Mouse (Mus musculus) kidney, embryonic 15.5 days (tissue): ENCODE data around the gene B2m. TPM values are rescaled to one million over a fixed set of nuclear protein-coding genes. Genes with fewer than 3 reads are reported as not detected.
"Not testable (repeated sequence)": the region's sequence is repeated elsewhere in the genome, so short reads cannot be mapped to it uniquely, and the experiment has no call there.

ENCODE experiments used
- ATAC-seq: fragments of 200-750 bp; cut with Nextera tagmentation; replicated peaks from 2 replicates; pipeline ENCODE4 v1.8.0; 2017; ENCODE audit warnings: moderate TSS enrichment; ENCODE audit not compliant: low FRiP score
- H3K27ac ChIP-seq: fragments of 300-500 bp; sonication (generic); 2 replicates; pipeline ENCODE4 v1.5.1; 2015; ENCODE audit warnings: mild to moderate bottlenecking, inconsistent platforms
- H3K27me3 ChIP-seq: fragments of 300-500 bp; sonication (generic); 2 replicates; pipeline ENCODE4 v1.6.1; 2015; ENCODE audit warnings: inconsistent platforms
- H3K36me3 ChIP-seq: fragments of 300-500 bp; sonication (generic); 2 replicates; pipeline ENCODE4 v1.6.1; 2015; ENCODE audit warnings: inconsistent platforms
- H3K4me1 ChIP-seq: fragments of 300-500 bp; sonication (generic); 2 replicates; pipeline ENCODE4 v1.6.1; 2015; ENCODE audit warnings: inconsistent platforms
- H3K4me2 ChIP-seq: fragments of 300-500 bp; sonication (generic); 2 replicates; pipeline ENCODE4 v1.6.1; 2015; ENCODE audit warnings: moderate library complexity, mild to moderate bottlenecking, inconsistent platforms
- H3K4me3 ChIP-seq: fragments of 300-500 bp; sonication (generic); replicated peaks from 2 replicates; pipeline ENCODE4 v1.5.1; 2015; ENCODE audit warnings: mild to moderate bottlenecking, inconsistent platforms
- H3K9ac ChIP-seq: fragments of 300-500 bp; sonication (generic); 2 replicates; pipeline ENCODE4 v1.6.1; 2015; ENCODE audit warnings: mild to moderate bottlenecking, inconsistent platforms
- H3K9me3 ChIP-seq: fragments of 300-500 bp; sonication (generic); replicated peaks from 2 replicates; pipeline ENCODE4 v1.6.1; 2016; ENCODE audit warnings: inconsistent platforms
- WGBS: fragments of 180-500 bp; shearing (Covaris S2); methylation state at CpG from one replicate; pipeline ENCODE4 v1.1.7; 2015; ENCODE audit warnings: mixed read lengths; 5-methylcytosine and 5-hydroxymethylcytosine counted together
- polyA plus RNA-seq: library from polyadenylated mRNA; unstranded; fragments of >200 nt; fragmentation: Nextera tagmentation; extraction: Ambion mirVana; gene quantifications from 2 replicates; pipeline ENCODE4 v1.2.1, GENCODE M21; 2015

The B2m gene
- polyA plus RNA-seq: 234 and 241 TPM in 2 replicates

- ATAC-seq: peak; percentile 99
- Histone ChIP-seq H3K27ac (peak within 1 kb of the TSS; percentile 81), H3K4me2 (peak within 1 kb of the TSS; percentile 86), H3K9me3 (no peaks in the 10 kb centered on the region), H3K36me3 (peaks cover 6% of the 10 kb centered on the region; the same call in 1 of the 2 replicates), H3K4me1 (peaks cover 4% of the 10 kb centered on the region; the same call in 1 of the 2 replicates), H3K27me3 (no peaks in the 10 kb centered on the region), H3K9ac (peak within 1 kb of the TSS; percentile 65), H3K4me3 (peak within 1 kb of the TSS; percentile 69)
- WGBS: under 1% methylated on average over 40 of the region's 40 CpGs
Measured at GRCm38 (mm10) chr2:122147508-122148241, at the start of gene B2m. Gene B2m (plus strand): TSS chr2:122147686.

- not testable (repeated sequence) for H3K9me3 ChIP-seq, H3K4me2 ChIP-seq, H3K27ac ChIP-seq, H3K4me3 ChIP-seq, H3K27me3 ChIP-seq, H3K4me1 ChIP-seq, ATAC-seq, H3K9ac ChIP-seq
- 84% methylated on average over 5 of the region's 5 CpGs for WGBS
- H3K36me3 ChIP-seq: peaks cover 92% of the 10 kb centered on the region
Measured at GRCm38 (mm10) chr2:122097686-122098085, 49.8 kb upstream of the B2m start.

- Histone ChIP-seq H3K27me3 (no peaks in the 10 kb centered on the region), H3K36me3 (peaks cover 76% of the 10 kb centered on the region), H3K4me1 (no peaks in the 10 kb centered on the region), H3K27ac (no peak overlapping the region), H3K9ac (no peak overlapping the region), H3K4me2 (no peak overlapping the region), H3K9me3 (no peaks in the 10 kb centered on the region), H3K4me3 (no peak overlapping the region)
- no peak for ATAC-seq
Measured at GRCm38 (mm10) chr2:122102070-122102469, 45.4 kb upstream of the B2m start.

DNA sequence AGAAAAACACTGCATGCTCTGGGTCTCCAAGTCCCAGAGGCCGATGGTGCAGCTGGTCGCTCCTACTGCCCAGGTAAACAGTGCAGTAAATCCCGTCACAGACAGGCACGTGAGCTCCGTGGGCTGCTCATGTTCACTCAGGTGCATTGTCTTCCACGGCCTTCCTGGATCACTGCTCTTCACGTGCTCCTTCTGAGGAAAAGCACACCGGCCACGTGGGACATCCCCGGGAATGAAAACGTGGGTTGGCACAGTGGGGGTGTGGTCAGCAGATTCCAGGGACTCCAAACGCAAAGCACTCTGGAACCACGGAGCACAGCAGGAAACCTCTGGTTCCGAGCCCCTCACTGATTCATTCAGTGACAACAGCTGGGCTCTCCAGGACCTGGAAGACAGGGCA lies 39.4 kb upstream of the B2m start:
- WGBS: 73% methylated on average over 14 of the region's 14 CpGs
- no peaks in the 10 kb centered on the region for H3K4me1 ChIP-seq
- no peak for ATAC-seq
- H3K27me3 ChIP-seq: no peaks in the 10 kb centered on the region
- H3K9ac ChIP-seq: no peak overlapping the region
- no peak overlapping the region for H3K4me3 ChIP-seq
- no peaks in the 10 kb centered on the region for H3K9me3 ChIP-seq
- H3K27ac ChIP-seq: no peak overlapping the region
- H3K4me2 ChIP-seq: no peak overlapping the region
- H3K36me3 ChIP-seq: peaks cover 58% of the 10 kb centered on the region

DNA sequence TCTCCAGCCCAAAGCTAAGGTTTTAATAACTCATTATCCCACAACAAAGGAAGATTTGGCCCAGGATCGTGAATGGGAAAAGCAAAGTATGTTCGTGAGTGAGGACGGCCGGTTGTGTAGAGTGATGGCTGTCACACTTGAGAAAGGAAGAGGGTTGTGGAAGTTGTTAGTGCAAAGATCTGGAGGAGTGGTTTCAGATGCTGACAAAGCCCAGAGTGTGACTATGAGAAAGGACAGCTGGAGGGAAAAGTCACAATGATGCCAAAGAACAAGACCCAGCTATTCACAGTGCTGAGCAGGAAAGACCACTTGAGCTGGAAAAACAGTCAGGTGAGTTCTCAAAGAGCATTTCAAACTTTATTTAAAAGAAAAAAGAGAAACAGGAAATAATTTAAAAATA lies 37.8 kb upstream of the B2m start:
- H3K4me2 ChIP-seq: no peak overlapping the region
- H3K36me3 ChIP-seq: peaks cover 60% of the 10 kb centered on the region
- no peak overlapping the region for H3K27ac ChIP-seq

GRCm38 (mm10) chr2:122116888-122117287 lies 30.6 kb upstream of the B2m start:
- Histone ChIP-seq H3K27ac (no peak overlapping the region), H3K4me1 (peaks cover 12% of the 10 kb centered on the region; the same call in 1 of the 2 replicates), H3K27me3 (no peaks in the 10 kb centered on the region), H3K4me2 (peak overlapping the region; percentile 68; the same call in 1 of the 2 replicates), H3K9ac (no peak overlapping the region), H3K36me3 (peaks cover 17% of the 10 kb centered on the region), H3K4me3 (peak overlapping the region; percentile 95; the same call in 1 of the 2 replicates), H3K9me3 (no peaks in the 10 kb centered on the region)
- ATAC-seq: no peak
- 86% methylated on average over 2 of the region's 2 CpGs for WGBS

More for the DNA sequence above, 37.8 kb upstream of the B2m start:
- no peak overlapping the region for H3K9ac ChIP-seq
- H3K27me3 ChIP-seq: no peaks in the 10 kb centered on the region
- no peak for ATAC-seq
- H3K4me1 ChIP-seq: no peaks in the 10 kb centered on the region
- H3K9me3 ChIP-seq: no peaks in the 10 kb centered on the region
- WGBS: 84% methylated on average over 4 of the region's 4 CpGs
- no peak overlapping the region for H3K4me3 ChIP-seq

DNA sequence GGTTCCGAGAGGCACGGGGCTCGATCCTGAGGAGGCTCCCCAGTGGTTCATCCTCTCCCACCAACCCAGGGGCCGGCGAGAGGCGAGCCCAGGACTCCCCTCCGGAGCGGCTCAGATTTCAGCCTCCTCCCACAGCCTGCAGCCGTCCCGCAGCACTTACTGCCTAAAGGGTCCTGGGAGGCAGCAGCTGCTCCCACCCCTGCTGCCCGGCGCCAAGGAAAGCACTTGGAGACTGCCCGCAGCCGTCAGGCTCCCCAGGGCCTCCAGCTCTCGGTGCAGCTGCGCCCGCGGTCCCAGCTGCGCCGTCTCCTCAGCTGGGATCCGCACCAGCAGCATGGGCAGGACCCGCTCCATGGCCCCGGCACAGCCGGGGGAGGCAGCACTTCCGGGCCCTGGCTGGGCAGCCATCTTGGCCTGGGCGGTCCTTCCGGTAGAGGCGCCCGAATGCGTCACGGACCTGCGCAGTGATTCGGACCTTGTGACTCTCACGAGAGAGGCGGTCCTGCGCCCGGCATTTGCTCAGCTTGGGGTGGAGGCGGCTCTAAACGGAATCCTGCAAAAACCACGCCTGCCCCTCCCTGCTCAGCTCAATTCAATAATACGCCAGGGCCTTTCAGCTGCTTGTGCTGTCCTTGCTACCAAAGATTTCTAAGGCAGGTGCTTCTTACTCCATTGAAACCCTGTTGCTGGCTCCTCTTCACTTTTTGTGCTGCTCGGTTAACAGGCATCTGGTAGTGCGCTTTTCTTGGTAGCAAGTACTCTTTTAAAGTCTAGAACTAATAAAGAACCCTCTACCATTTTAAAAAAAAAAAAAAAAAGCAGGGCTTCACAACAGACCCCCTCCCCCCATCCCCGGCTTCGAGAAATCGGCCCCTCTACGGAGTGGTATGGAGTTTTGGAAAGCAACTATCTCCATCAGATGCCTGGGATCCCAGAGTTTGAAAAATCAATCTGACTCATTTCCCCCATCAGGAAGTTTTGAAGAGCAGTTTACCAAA lies 29.2 kb upstream of the B2m start, which contains the start of gene Spg11:
Gene Spg11, minus strand, starts transcription at position 426 of the 998 bp plus-strand sequence.
- WGBS: under 1% methylated on average over 47 of the region's 47 CpGs
- H3K27ac ChIP-seq: peak within 1 kb of the TSS; percentile 100

DNA sequence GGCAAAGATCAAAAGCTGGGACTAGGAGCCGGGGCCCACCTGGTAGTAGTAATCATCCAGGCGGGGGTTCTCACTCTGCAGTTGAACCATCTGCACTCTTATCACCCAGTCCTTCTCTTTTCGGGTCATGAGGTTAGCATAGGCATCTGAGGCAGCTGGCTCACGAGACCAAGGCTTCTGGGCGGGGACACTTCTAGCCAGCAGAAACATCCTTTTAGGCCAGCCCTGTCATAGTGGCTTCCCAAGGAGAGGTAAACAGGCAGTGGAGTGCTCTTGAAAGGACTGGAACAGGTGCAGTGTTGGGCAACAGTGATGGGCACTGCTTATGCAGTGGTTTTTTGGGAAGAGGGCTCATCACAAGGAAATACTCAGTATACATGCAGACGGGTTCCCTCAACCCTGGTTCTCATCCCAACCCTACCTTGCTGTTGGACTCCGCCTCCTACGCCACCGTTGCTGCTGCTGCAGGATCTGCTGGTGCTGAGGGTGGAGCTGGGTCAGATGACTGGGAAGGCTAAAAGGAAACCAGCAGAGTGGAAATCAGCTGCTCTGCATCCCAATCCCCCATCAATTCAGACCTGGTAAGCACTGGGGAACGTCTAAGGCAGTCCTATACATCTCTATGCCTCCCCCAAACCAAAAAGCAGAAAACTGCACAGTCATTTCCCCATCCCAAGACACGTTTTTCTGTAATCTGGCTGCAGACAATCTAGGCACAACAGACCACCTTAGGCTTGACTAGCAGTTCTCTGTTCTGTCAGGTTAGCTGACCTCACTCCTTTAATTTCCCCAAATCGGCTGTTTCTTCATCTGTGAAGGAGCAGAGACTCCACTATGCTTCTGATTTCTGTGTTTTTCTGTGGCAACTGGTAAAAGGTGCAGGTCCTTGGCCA lies 21.6 kb upstream of the B2m start:
- Histone ChIP-seq H3K9me3 (no peaks in the 10 kb centered on the region), H3K36me3 (no peaks in the 10 kb centered on the region), H3K27me3 (no peaks in the 10 kb centered on the region), H3K9ac (no peak overlapping the region), H3K4me3 (no peak overlapping the region), H3K4me2 (no peak overlapping the region), H3K4me1 (no peaks in the 10 kb centered on the region), H3K27ac (no peak overlapping the region)
- no peak for ATAC-seq
- 53% methylated on average over 12 of the region's 12 CpGs for WGBS

More for the DNA sequence above, 29.2 kb upstream of the B2m start, which contains the start of gene Spg11:
- Histone ChIP-seq H3K9me3 (no peaks in the 10 kb centered on the region), H3K4me1 (peaks cover 12% of the 10 kb centered on the region; the same call in 1 of the 2 replicates), H3K4me3 (peak within 1 kb of the TSS; percentile 95), H3K27me3 (no peaks in the 10 kb centered on the region), H3K4me2 (peak within 1 kb of the TSS; percentile 68), H3K9ac (peak within 1 kb of the TSS; percentile 96), H3K36me3 (peaks cover 11% of the 10 kb centered on the region)
- ATAC-seq: peak; percentile 100

- Histone ChIP-seq H3K27ac (no peak overlapping the region), H3K4me2 (no peak overlapping the region), H3K4me1 (no peaks in the 10 kb centered on the region), H3K9me3 (no peaks in the 10 kb centered on the region), H3K4me3 (no peak overlapping the region), H3K27me3 (no peaks in the 10 kb centered on the region), H3K36me3 (no peaks in the 10 kb centered on the region), H3K9ac (no peak overlapping the region)
- no peak for ATAC-seq
- 37% methylated on average over 5 of the region's 5 CpGs for WGBS
Measured at GRCm38 (mm10) chr2:122126765-122127347, 20.6 kb upstream of the B2m start.

GRCm38 (mm10) chr2:122127635-122128034 lies 19.9 kb upstream of the B2m start:
- no peaks in the 10 kb centered on the region for H3K9me3 ChIP-seq
- no peaks in the 10 kb centered on the region for H3K27me3 ChIP-seq
- H3K9ac ChIP-seq: no peak overlapping the region
- 89% methylated on average over 4 of the region's 4 CpGs for WGBS
- no peak overlapping the region for H3K27ac ChIP-seq
- no peak overlapping the region for H3K4me3 ChIP-seq
- no peak overlapping the region for H3K4me2 ChIP-seq
- H3K36me3 ChIP-seq: no peaks in the 10 kb centered on the region
- no peak for ATAC-seq
- no peaks in the 10 kb centered on the region for H3K4me1 ChIP-seq

- WGBS: 89% methylated on average over 2 of the region's 2 CpGs
- H3K4me2 ChIP-seq: no peak overlapping the region
- no peak overlapping the region for H3K9ac ChIP-seq
- no peaks in the 10 kb centered on the region for H3K27me3 ChIP-seq
- H3K4me3 ChIP-seq: no peak overlapping the region
- H3K27ac ChIP-seq: no peak overlapping the region
- no peaks in the 10 kb centered on the region for H3K9me3 ChIP-seq
- H3K36me3 ChIP-seq: no peaks in the 10 kb centered on the region
- no peaks in the 10 kb centered on the region for H3K4me1 ChIP-seq
- no peak for ATAC-seq
Measured at GRCm38 (mm10) chr2:122132078-122132477, 15.4 kb upstream of the B2m start.
